Mouse (Mus musculus) kidney, adult 11 months (tissue): ENCODE results near the gene Tmem87b.

Experiments used
- DNase-seq: peaks from one replicate; pipeline ENCODE4 v3.0.0; 2022

Tmem87b gene

GRCm38 (mm10) chr2:128892180-128892721, 74.3 kb downstream of the Tmem87b start:
- DNase-seq: no peak

- DNase-seq: no peak
Observed at GRCm38 (mm10) chr2:128902843-128903242, 84.9 kb downstream of the Tmem87b start.

GRCm38 (mm10) chr2:128903661-128904060, 85.7 kb downstream of the Tmem87b start:
- DNase-seq: no peak
